In genomic region chr11:75140431-75140830, GRCm38 (mm10) we compare ENCODE assay signal across 10 mouse cellular contexts. TPM values are rescaled to one million over a fixed set of nuclear protein-coding genes. Genes with fewer than 3 reads are reported as not detected.
DNase-seq lines count a peak whose midpoint lies in the region; ATAC-seq lines count a peak whose summit lies in the region.
"Had no signal": no experiment of that assay in that cellular context is flagged by ENCODE, and none has a peak within 500 bp of the region (broad histone marks: within the 10 kb centered on the region; RNA-seq: fewer than 3 reads in every experiment).

No protein-coding gene starts in this region.

- no peak overlapping the region for H3K4me2 ChIP-seq in kidney, embryonic 14.5 days (replicated peaks; ENCODE audit: low read depth, low read length)
- H3K4me2 ChIP-seq in embryonic facial prominence, embryonic 14.5 days (ENCODE audit: low read depth, low read length): no peak overlapping the region

- peak overlapping the region; percentile 73; the same call in 1 of the 2 replicates for H3K27ac ChIP-seq in kidney, embryonic 14.5 days (ENCODE audit: low read depth, low read length)
- H3K27ac ChIP-seq in embryonic facial prominence, embryonic 14.5 days (replicated peaks; ENCODE audit: low read depth, low read length): peak overlapping the region; percentile 76
- H3K27ac ChIP-seq: layer of hippocampus, adult 2 months had no signal

- H3K4me1 ChIP-seq in kidney, embryonic 14.5 days (ENCODE audit: control insufficient read depth, insufficient read depth, low read length): peaks cover 46% of the 10 kb centered on the region
- H3K4me1 ChIP-seq in embryonic facial prominence, embryonic 14.5 days (ENCODE audit: control insufficient read depth, insufficient read depth, low read length): peaks cover 44% of the 10 kb centered on the region

- no peak for ATAC-seq in kidney, embryonic 14.5 days (ENCODE audit: low FRiP score, low TSS enrichment)
- no peak for ATAC-seq in embryonic facial prominence, embryonic 14.5 days (ENCODE audit: low read depth)

- H3K27me3 ChIP-seq in kidney, embryonic 14.5 days (ENCODE audit: control insufficient read depth, insufficient read depth, low read length): no peaks in the 10 kb centered on the region
- no peaks in the 10 kb centered on the region for H3K27me3 ChIP-seq in embryonic facial prominence, embryonic 14.5 days (replicated peaks; ENCODE audit: control insufficient read depth, insufficient read depth, low read length)

- no peaks in the 10 kb centered on the region for H3K9me3 ChIP-seq in kidney, embryonic 14.5 days (ENCODE audit: control insufficient read depth, low read length)
- H3K9me3 ChIP-seq in embryonic facial prominence, embryonic 14.5 days (ENCODE audit: control insufficient read depth, low read length): no peaks in the 10 kb centered on the region

- DNase-seq in kidney, postnatal 14 days: no peak
- no peak for DNase-seq in embryonic facial prominence, embryonic 14.5 days (ENCODE audit: low spot score)
- DNase-seq in heart, postnatal 4 days: peak; percentile 39
- DNase-seq in lung, postnatal 25 days (ENCODE audit: low spot score): peak; percentile 42
- no peak for DNase-seq in cerebellum, postnatal 4 days (ENCODE audit: low spot score in 2 of 2)
- DNase-seq in cerebellum, postnatal 36 days: no peak
- no peak for DNase-seq in cerebellum, adult 9-10 months

- H3K9ac ChIP-seq in kidney, embryonic 14.5 days (ENCODE audit: low read depth, low read length): no peak overlapping the region
- no peak overlapping the region for H3K9ac ChIP-seq in embryonic facial prominence, embryonic 14.5 days (ENCODE audit: low read depth, low read length)

- no peak overlapping the region for H3K4me3 ChIP-seq in kidney, embryonic 14.5 days (ENCODE audit: low read length)
- no peak overlapping the region for H3K4me3 ChIP-seq in embryonic facial prominence, embryonic 14.5 days (ENCODE audit: low read depth, low read length)
- H3K4me3 ChIP-seq: erythroblast, embryonic 14.5 days; layer of hippocampus, adult 2 months had no signal

- peaks cover 6% of the 10 kb centered on the region; the same call in 1 of the 2 replicates for H3K36me3 ChIP-seq in kidney, embryonic 14.5 days (ENCODE audit: control insufficient read depth, insufficient read depth, low read length)
- peaks cover 21% of the 10 kb centered on the region for H3K36me3 ChIP-seq in embryonic facial prominence, embryonic 14.5 days (ENCODE audit: control insufficient read depth, insufficient read depth, low read length)

- 62% methylated on average over 5 of the region's 5 CpGs for WGBS in kidney, embryonic 14.5 days
- WGBS in embryonic facial prominence, embryonic 14.5 days: 53% methylated on average over 5 of the region's 5 CpGs

RNA-seq across cellular contexts. Expression of gene Hic1, which starts 28.9 kb away (rescaled TPM):
- 16.9 and 26.6 TPM in 2 replicates for polyA plus RNA-seq in kidney, embryonic 14.5 days (2014; fragmentation: Nextera tagmentation; extraction: Ambion mirVana)
- 13.1 and 17.8 TPM in 2 replicates for polyA plus RNA-seq in embryonic facial prominence, embryonic 14.5 days (2014; fragmentation: Nextera tagmentation; extraction: Ambion mirVana)
- 10 to 100 TPM; 42.6 to 49.5 TPM for total RNA-seq in heart, postnatal 4 days (2021)

RNA-seq across cellular contexts. Expression of gene Ovca2, which starts 38.2 kb away (rescaled TPM):
- polyA plus RNA-seq in kidney, embryonic 14.5 days (2014; fragmentation: Nextera tagmentation; extraction: Ambion mirVana): 33.3 and 33.4 TPM in 2 replicates
- polyA plus RNA-seq in embryonic facial prominence, embryonic 14.5 days (2014; fragmentation: Nextera tagmentation; extraction: Ambion mirVana): 23.1 and 26.5 TPM in 2 replicates
- total RNA-seq in heart, postnatal 4 days (2021): 1 to 10 TPM; 8.1 to 8.7 TPM

RNA-seq across cellular contexts. Expression of gene Dph1, which starts 50.6 kb away (rescaled TPM):
- polyA plus RNA-seq in kidney, embryonic 14.5 days (2014; fragmentation: Nextera tagmentation; extraction: Ambion mirVana): 25.7 and 29.2 TPM in 2 replicates
- polyA plus RNA-seq in embryonic facial prominence, embryonic 14.5 days (2014; fragmentation: Nextera tagmentation; extraction: Ambion mirVana): 22.5 and 23.8 TPM in 2 replicates
- total RNA-seq in heart, postnatal 4 days (2021): 10 to 100 TPM; 15.0 to 17.4 TPM

RNA-seq across cellular contexts. Expression of gene Rtn4rl1, which starts 53.2 kb away (rescaled TPM):
- 2.7 and 4.2 TPM in 2 replicates for polyA plus RNA-seq in kidney, embryonic 14.5 days (2014; fragmentation: Nextera tagmentation; extraction: Ambion mirVana)
- polyA plus RNA-seq in embryonic facial prominence, embryonic 14.5 days (2014; fragmentation: Nextera tagmentation; extraction: Ambion mirVana): 4.9 TPM in 2 replicates
- total RNA-seq in heart, postnatal 4 days (2021): 10 to 100 TPM; 20.3 to 23.2 TPM
- polyA plus RNA-seq: erythroblast, embryonic 14.5 days had no signal

Comparison
In these comparisons a context has a peak if more than half of its experiments do, and no peak if none do; other contexts are left out.
1. DNase-seq: peak in heart, postnatal 4 days (single experiment) and lung, postnatal 25 days (single experiment); none in kidney, postnatal 14 days (single experiment), embryonic facial prominence, embryonic 14.5 days (single experiment), cerebellum, postnatal 4 days (0 of 2), cerebellum, postnatal 36 days (0 of 2) and cerebellum, adult 9-10 months (single experiment).